Mouse (Mus musculus): ENCODE data around the gene Snn. TPM values are rescaled to one million over a fixed set of nuclear protein-coding genes. Genes with fewer than 3 reads are reported as not detected.

Gene Snn
- total and polyA plus RNA-seq, 3 experiments: 34.0 to 93.8 (median 53.1) TPM

DNA sequence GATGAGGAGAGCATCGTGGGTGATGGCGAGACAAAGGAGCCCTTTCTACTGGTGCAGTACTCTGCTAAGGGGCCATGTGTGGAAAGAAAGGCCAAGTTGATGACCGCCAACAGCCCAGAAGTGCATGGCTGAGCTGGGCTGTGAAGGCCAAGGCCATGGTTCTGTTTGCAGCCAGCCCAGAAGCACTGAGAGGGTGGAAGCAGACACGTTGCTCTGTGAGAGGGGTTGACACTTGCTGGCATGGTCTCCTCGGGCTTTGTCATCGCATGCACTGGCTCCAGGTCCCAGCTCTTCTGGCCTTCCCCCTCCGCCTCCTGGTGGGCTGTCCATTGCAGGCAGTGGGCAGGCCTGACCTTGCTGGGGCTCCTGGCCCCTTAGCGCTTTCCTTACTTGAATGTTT lies 11.7 kb downstream of the Snn start:
- peaks cover 45 to 67% of the 10 kb centered on the region in 2 experiments for H3K36me3 ChIP-seq (replicated peaks in 1 of 2; ENCODE audit: control insufficient read depth in 1 of 2, insufficient read depth in 1 of 2, low read length in 1 of 2)
- no peak overlapping the region for H3K4me2 ChIP-seq (ENCODE audit: insufficient read depth, low read depth, poor library complexity, severe bottlenecking)
- TF ChIP-seq USF2 (conservative IDR thresholded peaks at IDR 0.05; ENCODE audit: low read depth, low read length) (no peak), EP300 (IDR thresholded peaks at IDR 0.05; ENCODE audit: low read length) (no peak), MEF2A (IDR thresholded peaks at IDR 0.05; ENCODE audit: borderline replicate concordance, low read depth, low read length) (no peak), ETS1 (conservative IDR thresholded peaks at IDR 0.05; ENCODE audit: low read depth, low read length) (no peak), HCFC1 (IDR thresholded peaks at IDR 0.05; ENCODE audit: low read depth, low read length) (no peak), GABPA (IDR thresholded peaks at IDR 0.05; ENCODE audit: insufficient replicate concordance, low read depth, low read length) (no peak), JUN (IDR thresholded peaks at IDR 0.05; ENCODE audit: insufficient read depth, low read depth, low read length) (no peak), IRF4 (IDR thresholded peaks at IDR 0.05; ENCODE audit: low read depth, low read length) (no peak), RCOR1 (conservative IDR thresholded peaks at IDR 0.05; ENCODE audit: low read depth, low read length) (no peak), MAZ (IDR thresholded peaks at IDR 0.05; ENCODE audit: low read depth, low read length) (no peak)
- no peak for DNase-seq (ENCODE audit: extremely low read depth)
- H3K27me3 ChIP-seq (replicated peaks): no peaks in the 10 kb centered on the region
- no peak overlapping the region for H3K9ac ChIP-seq (ENCODE audit: insufficient read depth, low read depth)
- H3K4me1 ChIP-seq (ENCODE audit: control insufficient read depth in 1 of 2, insufficient read depth in 2 of 2): peaks cover 48 to 97% of the 10 kb centered on the region in 2 experiments
- H3K9me3 ChIP-seq (replicated peaks; ENCODE audit: low read length): no peaks in the 10 kb centered on the region
- H3K27ac ChIP-seq (ENCODE audit: insufficient read depth, low read depth): no peak overlapping the region
- dilution Hi-C loops (cut with MboI; ENCODE audit: extremely low pct_ligation_motif_present, extremely low pct_unique_long_range_greater_than_20kb, low sequenced_read_pairs): no loop called here
- H3K4me3 ChIP-seq (replicated peaks in 1 of 3; ENCODE audit: low read depth in 2 of 3, low read length in 2 of 3, poor library complexity in 1 of 3): no peak overlapping the region
- peaks cover 9% of the 10 kb centered on the region for H3K79me2 ChIP-seq (replicated peaks; ENCODE audit: control insufficient read depth, extremely low read depth, insufficient read depth, poor library complexity, severe bottlenecking)
- in situ Hi-C loops (cut with MboI; ENCODE audit: low pct_ligation_motif_present, low pct_unique_long_range_greater_than_20kb, low sequenced_read_pairs): no loop called here

DNA sequence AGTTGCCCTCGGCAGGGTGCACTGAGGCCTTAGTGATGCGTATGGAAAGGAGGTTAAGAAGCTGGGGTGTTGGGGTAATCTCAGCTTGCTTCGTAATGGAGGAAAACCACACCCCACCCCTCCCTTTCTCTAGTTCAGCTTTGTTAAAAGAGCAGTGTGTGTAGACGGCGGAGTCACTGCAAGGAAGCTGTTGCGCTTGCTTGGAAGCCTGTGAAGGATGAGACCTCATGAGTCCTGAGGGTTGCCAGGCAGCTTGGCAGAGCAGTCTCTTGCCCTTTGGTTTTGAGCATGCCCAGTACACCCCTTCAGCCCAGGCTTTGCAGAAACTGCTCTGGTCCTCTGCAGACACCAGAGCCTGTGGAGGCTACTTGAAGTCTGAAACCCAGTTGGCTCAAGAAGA lies 12.3 kb downstream of the Snn start:
- no peak for DNase-seq (ENCODE audit: extremely low read depth)
- peaks cover 45 to 67% of the 10 kb centered on the region in 2 experiments for H3K36me3 ChIP-seq (replicated peaks in 1 of 2; ENCODE audit: control insufficient read depth in 1 of 2, insufficient read depth in 1 of 2, low read length in 1 of 2)
- H3K27ac ChIP-seq (ENCODE audit: insufficient read depth, low read depth): no peak overlapping the region
- no peaks in the 10 kb centered on the region for H3K9me3 ChIP-seq (replicated peaks; ENCODE audit: low read length)
- H3K4me3 ChIP-seq (replicated peaks in 1 of 3; ENCODE audit: low read depth in 2 of 3, low read length in 2 of 3, poor library complexity in 1 of 3): no peak overlapping the region
- in situ Hi-C loops (cut with MboI; ENCODE audit: low pct_ligation_motif_present, low pct_unique_long_range_greater_than_20kb, low sequenced_read_pairs): no loop called here
- H3K79me2 ChIP-seq (replicated peaks; ENCODE audit: control insufficient read depth, extremely low read depth, insufficient read depth, poor library complexity, severe bottlenecking): peaks cover 9% of the 10 kb centered on the region
- H3K4me2 ChIP-seq (ENCODE audit: insufficient read depth, low read depth, poor library complexity, severe bottlenecking): no peak overlapping the region
- dilution Hi-C loops (cut with MboI; ENCODE audit: extremely low pct_ligation_motif_present, extremely low pct_unique_long_range_greater_than_20kb, low sequenced_read_pairs): no loop called here
- H3K9ac ChIP-seq (ENCODE audit: insufficient read depth, low read depth): no peak overlapping the region
- TF ChIP-seq CHD2 (IDR thresholded peaks at IDR 0.05; ENCODE audit: low read length) (no peak), NRF1 (IDR thresholded peaks at IDR 0.05; ENCODE audit: low read depth, low read length) (peak; percentile 34; the same call in 1 of the 2 replicates)
- H3K4me1 ChIP-seq (ENCODE audit: control insufficient read depth in 1 of 2, insufficient read depth in 2 of 2): peaks cover 44 to 97% of the 10 kb centered on the region in 2 experiments
- H3K27me3 ChIP-seq (replicated peaks): no peaks in the 10 kb centered on the region

GRCm38 (mm10) chr16:11077601-11078201 lies 17.0 kb downstream of the Snn start:
- H3K36me3 ChIP-seq (replicated peaks in 1 of 2; ENCODE audit: control insufficient read depth in 1 of 2, insufficient read depth in 1 of 2, low read length in 1 of 2): peaks cover 72 to 85% of the 10 kb centered on the region in 2 experiments
- in situ Hi-C loops (cut with MboI; ENCODE audit: low pct_ligation_motif_present, low pct_unique_long_range_greater_than_20kb, low sequenced_read_pairs): no loop called here
- TF ChIP-seq CTCF (conservative IDR thresholded peaks at IDR 0.05 in 1 of 2, IDR thresholded peaks at IDR 0.05 in 1 of 2; ENCODE audit: low read depth in 2 of 2, low read length in 2 of 2) (no peak), JUN (IDR thresholded peaks at IDR 0.05; ENCODE audit: insufficient read depth, low read depth, low read length) (peak; percentile 66; the same call in 1 of the 2 replicates), ELF1 (IDR thresholded peaks at IDR 0.05; ENCODE audit: low read depth, low read length) (0 out of 2 replicates have a peak, but pooled peaks have one; percentile 2), CHD1 (IDR thresholded peaks at IDR 0.05; ENCODE audit: low read depth, low read length) (peak; percentile 29; the same call in 1 of the 2 replicates), JUND (conservative IDR thresholded peaks at IDR 0.05; ENCODE audit: low read depth, low read length) (peak; percentile 79), MEF2A (IDR thresholded peaks at IDR 0.05; ENCODE audit: borderline replicate concordance, low read depth, low read length) (peak; percentile 99), GABPA (IDR thresholded peaks at IDR 0.05; ENCODE audit: insufficient replicate concordance, low read depth, low read length) (no peak), MYC (IDR thresholded peaks at IDR 0.05; ENCODE audit: low read depth, low read length) (peak; percentile 89), HCFC1 (IDR thresholded peaks at IDR 0.05; ENCODE audit: low read depth, low read length) (no peak; the same call in 1 of the 2 replicates), RAD21 (IDR thresholded peaks at IDR 0.05; ENCODE audit: low read depth, low read length) (peak; percentile 19), MAFK (IDR thresholded peaks at IDR 0.05; ENCODE audit: insufficient replicate concordance, low read length) (peak; percentile 66; the same call in 1 of the 2 replicates), NELFE (IDR thresholded peaks at IDR 0.05; ENCODE audit: low read depth, low read length) (no peak; the same call in 1 of the 2 replicates), USF1 (IDR thresholded peaks at IDR 0.05; ENCODE audit: low read depth, low read length) (peak; percentile 23), TBP (conservative IDR thresholded peaks at IDR 0.05; ENCODE audit: low read depth, low read length) (peak; percentile 79; the same call in 1 of the 2 replicates), SMC3 (IDR thresholded peaks at IDR 0.05; ENCODE audit: low read depth, low read length) (no peak; the same call in 1 of the 2 replicates), USF2 (conservative IDR thresholded peaks at IDR 0.05; ENCODE audit: low read depth, low read length) (peak; percentile 58; the same call in 1 of the 2 replicates)

More at GRCm38 (mm10) chr16:11077601-11078201, 17.0 kb downstream of the Snn start:
- DNase-seq (ENCODE audit: extremely low read depth): peak; percentile 100
- no peaks in the 10 kb centered on the region; the same call in 1 of the 2 replicates for H3K79me2 ChIP-seq (replicated peaks; ENCODE audit: control insufficient read depth, extremely low read depth, insufficient read depth, poor library complexity, severe bottlenecking)
- peak overlapping the region; percentile 76 for H3K4me2 ChIP-seq (ENCODE audit: insufficient read depth, low read depth, poor library complexity, severe bottlenecking)
- H3K27me3 ChIP-seq (replicated peaks): no peaks in the 10 kb centered on the region
- H3K9me3 ChIP-seq (replicated peaks; ENCODE audit: low read length): no peaks in the 10 kb centered on the region
- dilution Hi-C loops (cut with MboI; ENCODE audit: extremely low pct_ligation_motif_present, extremely low pct_unique_long_range_greater_than_20kb, low sequenced_read_pairs): no loop called here
- 0 out of 2 replicates have a peak overlapping the region, but pooled peaks have one; percentile 2 for H3K9ac ChIP-seq (ENCODE audit: insufficient read depth, low read depth)
- peaks cover 26 to 98% of the 10 kb centered on the region in 2 experiments for H3K4me1 ChIP-seq (ENCODE audit: control insufficient read depth in 1 of 2, insufficient read depth in 2 of 2)
- no peak overlapping the region for H3K4me3 ChIP-seq (replicated peaks in 1 of 3; ENCODE audit: low read depth in 2 of 3, low read length in 2 of 3, poor library complexity in 1 of 3)
- peak overlapping the region; percentile 93 for H3K27ac ChIP-seq (ENCODE audit: insufficient read depth, low read depth)

Measured in CH12.LX (cell line).